Mouse (Mus musculus): ENCODE results near the gene Xrcc5.

Gene Xrcc5

DNA sequence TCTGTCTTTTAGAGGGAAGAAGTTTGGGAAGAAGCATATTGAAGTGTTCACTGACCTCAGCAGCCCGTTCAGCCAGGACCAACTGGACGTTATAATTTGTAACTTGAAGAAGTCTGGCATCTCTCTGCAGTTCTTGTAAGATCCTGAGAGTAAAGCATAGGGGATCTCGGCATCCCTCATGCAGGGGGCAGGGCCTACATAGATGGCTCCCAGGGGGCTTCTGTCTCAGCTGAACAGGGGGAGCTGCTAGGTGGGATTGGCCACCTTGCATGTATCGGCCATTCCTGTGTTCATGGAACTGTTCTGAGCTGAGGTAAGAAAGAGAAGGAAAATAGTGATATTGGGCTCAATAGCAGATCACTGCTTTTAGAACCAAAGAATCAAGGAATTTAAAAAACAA is 8.2 kb downstream of the Xrcc5 start:
- no peak for DNase-seq (ENCODE audit: low spot score)

- no peak for DNase-seq (ENCODE audit: low spot score)
Observed at GRCm38 (mm10) chr1:72316409-72316808, 9.2 kb downstream of the Xrcc5 start.

DNA sequence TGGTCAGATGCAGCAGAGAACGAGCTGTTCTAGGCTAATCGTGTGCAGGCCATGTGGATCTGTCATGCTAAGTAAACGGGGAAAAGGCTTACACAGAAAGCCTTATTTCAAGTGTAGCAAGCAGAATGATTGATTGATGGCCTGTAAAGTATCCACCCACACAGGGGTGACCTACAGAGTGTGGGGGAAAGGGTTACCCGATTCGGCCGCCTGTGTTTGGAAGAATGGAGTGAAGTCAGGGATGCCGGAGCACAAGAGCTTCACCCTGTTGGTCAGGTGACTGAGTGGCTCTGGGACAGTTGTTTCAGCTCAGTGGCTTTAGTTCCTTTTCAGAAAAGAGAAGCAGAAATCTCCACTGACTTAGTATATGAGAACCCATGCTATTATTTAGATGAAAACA is 9.7 kb downstream of the Xrcc5 start:
- DNase-seq (ENCODE audit: low spot score) = no peak

- DNase-seq (ENCODE audit: low spot score) = no peak
Observed at GRCm38 (mm10) chr1:72320759-72321158, 13.5 kb downstream of the Xrcc5 start.

DNA sequence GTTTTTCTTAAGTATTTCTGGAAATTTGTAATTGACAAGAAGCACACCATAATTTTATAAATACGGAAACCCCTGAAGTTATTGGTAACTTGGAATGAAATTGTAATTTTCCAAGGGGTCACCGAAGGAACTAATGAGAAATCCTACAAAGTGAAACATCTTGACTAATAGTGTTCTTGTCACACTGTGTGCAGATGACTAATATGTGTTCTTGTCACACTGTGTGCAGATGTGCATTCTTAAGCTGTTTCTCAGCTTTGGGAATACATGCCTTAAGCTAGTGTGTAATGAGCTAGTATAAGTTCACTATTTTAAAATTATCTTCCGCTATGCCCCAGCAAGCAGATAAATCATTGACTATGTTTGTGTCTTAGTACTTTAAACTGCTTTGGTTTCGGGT is 16.0 kb downstream of the Xrcc5 start:
- no peak for DNase-seq (ENCODE audit: low spot score)

DNA sequence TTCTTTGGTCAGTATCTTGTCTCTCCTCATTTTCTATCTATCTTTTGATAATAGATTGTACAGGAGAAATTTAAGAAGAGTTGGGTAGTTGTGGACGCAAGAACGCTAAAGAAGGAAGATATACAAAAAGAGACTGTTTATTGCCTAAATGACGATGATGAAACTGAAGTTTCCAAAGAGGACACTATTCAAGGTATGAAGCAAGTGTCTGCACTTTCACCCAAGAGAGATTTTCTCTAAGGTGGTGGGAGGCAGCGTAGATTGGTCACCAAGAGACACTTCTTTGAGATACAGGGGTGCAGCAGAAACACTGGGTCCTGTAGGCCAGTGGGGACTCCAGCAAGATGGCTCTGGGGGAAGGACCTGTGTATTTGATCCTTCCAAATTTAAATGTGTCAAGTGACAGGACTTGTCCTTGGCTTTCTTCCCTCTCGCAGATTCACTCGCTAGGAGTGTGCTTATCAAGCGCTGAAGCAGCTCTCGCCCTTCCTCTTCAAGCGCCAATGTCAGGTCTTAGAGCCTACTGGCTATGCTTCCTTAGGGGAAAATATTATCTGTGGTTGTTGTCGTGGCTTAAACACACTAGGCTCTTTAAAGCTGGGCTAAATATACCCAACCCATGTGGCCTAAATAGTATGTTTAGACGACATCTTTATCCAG is 19.1 kb downstream of the Xrcc5 start:
- DNase-seq (ENCODE audit: low spot score) = no peak

- no peak for DNase-seq (ENCODE audit: low spot score)
Observed at GRCm38 (mm10) chr1:72334807-72335206, 27.6 kb downstream of the Xrcc5 start.

DNA sequence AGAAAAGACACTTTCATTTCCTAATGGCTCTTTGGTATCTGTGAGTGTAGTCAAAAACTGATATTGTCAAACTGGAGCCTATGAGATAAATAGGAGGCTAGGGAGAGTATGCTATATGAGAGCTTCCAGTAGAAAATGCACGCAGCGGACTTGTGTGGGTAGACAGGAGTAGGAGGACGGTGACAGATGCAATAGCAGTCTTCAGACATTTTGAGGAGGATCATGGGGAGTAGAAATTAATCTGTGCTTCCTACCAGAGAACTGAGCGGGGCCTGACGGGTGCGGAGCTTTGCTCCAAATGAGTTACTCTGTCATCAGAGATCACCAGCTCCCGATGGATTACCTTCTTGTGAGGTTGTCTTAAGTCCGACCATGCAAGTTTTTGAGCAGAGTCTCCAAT is 29.6 kb downstream of the Xrcc5 start:
- no peak for DNase-seq (ENCODE audit: low spot score)

GRCm38 (mm10) chr1:72338341-72338740 is 31.1 kb downstream of the Xrcc5 start:
- DNase-seq (ENCODE audit: low spot score) = no peak

DNA sequence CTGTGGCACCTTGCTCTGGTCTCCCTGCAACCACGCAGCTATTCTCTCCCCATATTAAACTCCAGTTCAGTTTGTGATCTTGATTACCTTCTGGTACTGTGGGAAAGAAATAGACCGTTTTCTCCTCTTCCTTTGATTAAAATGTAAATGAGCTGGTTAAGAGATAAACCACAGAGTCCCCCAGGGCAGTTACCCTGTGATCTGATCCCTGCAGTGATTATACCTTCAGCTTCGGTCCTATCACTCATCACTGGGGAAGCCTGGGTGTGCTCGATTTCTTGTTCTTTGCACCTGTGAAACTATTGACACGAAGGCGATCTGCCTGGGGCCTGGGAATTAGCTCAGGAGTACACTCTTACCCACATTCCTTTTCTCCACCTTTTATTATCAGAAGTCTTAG is 40.7 kb downstream of the Xrcc5 start:
- no peak for DNase-seq (ENCODE audit: low spot score)

GRCm38 (mm10) chr1:72354856-72355255 is 47.6 kb downstream of the Xrcc5 start:
- no peak for DNase-seq (ENCODE audit: low spot score)

DNA sequence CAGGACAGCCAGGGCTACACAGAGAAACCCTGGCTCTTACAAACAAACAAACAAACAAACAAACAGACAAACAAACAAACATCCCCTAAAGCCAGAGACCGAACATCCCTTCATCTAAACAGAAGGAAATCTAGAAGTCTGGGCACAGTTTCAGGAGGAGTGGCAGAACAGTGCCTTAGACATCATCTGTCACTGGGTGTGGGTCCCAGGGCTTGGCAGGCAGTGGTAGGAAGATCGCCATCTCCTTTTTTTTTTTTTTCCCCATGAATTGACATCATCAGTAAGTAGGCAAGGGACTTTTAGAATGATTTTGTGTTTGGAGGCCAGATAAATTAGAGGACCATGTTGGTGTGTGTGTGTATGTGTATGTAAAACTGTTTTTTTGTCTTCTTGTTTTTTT is 51.0 kb downstream of the Xrcc5 start:
- no peak for DNase-seq (ENCODE audit: low spot score)

DNA sequence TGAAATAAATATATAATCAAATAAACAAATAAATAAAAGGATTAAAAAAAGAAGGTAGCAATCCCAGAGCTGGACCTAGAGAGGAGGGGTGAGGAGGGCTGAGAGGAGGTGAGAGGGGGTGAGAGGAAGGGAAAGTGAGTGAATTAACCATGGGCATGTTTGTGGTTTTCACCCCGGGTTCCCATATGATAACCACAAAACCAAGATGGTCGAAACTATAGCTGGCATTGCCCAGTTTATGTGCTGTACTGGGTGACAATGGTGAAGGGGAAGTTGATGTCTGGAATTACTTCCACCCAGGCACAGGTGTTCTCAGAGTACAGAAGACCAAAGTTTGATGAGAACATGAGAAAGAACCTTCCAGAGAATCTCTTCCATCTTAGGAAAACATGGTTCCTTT is 52.2 kb downstream of the Xrcc5 start:
- no peak for DNase-seq (ENCODE audit: low spot score)

- DNase-seq (ENCODE audit: low spot score) = no peak
Observed at GRCm38 (mm10) chr1:72360809-72361208, 53.6 kb downstream of the Xrcc5 start.

DNA sequence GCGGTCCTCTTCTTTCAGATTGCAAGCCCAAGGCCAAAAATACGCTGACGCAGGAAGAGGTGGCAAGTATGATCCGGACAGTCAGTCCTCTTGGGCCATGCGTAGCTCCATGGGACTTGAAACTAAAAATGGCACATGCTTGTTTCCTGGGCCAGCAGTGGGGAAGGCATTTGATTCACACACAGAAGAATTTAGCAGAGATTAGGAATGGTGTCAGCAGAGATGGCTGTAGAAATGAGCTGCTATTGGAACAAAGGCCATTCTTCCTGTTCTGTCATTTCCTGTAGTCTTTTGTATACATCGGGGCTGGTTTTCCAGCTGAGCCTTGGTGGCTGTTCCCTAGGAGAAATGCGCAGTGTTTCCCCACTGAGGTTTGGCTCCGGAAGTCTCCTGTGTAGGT is 57.4 kb downstream of the Xrcc5 start:
- DNase-seq (ENCODE audit: low spot score) = no peak

GRCm38 (mm10) chr1:72372512-72372911 is 65.3 kb downstream of the Xrcc5 start:
- no peak for DNase-seq (ENCODE audit: low spot score)

- no peak for DNase-seq (ENCODE audit: low spot score)
Observed at GRCm38 (mm10) chr1:72372913-72373312, 65.7 kb downstream of the Xrcc5 start.

GRCm38 (mm10) chr1:72373648-72374047 is 66.4 kb downstream of the Xrcc5 start:
- DNase-seq (ENCODE audit: low spot score) = no peak

DNA sequence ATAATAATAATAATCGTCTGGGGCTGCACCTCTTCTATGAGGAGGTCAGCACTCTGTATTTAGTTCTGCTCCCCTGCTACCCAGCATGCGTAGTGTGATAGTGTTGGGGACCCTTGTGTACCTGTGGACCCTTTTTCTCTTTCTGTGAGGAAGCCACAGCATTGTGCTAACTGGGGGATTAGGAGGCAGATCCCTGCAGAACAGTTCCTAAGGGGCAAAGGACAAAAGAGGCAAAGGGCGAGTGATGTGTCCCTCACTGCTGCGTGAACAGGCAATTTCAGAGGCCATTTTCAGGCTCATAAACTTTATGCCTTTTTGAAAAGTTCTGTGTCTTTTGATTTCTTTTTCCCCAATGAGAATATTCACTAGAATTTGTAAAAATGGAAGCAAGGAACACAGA is 66.8 kb downstream of the Xrcc5 start:
- DNase-seq (ENCODE audit: low spot score) = no peak

DNA sequence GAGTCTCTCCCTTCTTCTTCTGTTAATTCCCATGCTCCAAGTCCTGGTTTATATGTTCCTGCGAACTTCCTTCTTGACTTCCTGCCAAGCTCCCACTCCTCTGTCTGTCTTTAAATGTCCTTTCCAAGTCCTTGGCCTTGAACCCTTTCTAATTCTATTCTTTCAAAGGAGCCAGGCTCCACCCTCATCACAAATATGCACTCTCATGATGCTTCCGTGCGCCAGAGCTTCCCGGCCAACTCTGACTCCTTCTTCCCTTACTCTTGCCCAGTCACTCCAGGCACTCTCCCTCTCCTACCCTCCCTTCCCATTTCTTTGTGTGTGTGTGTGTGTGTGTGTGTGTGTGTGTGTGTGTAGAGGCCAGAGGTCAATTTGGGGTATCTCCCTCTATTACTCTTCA is 70.9 kb downstream of the Xrcc5 start:
- no peak for DNase-seq (ENCODE audit: low spot score)

GRCm38 (mm10) chr1:72379752-72380353 is 72.6 kb downstream of the Xrcc5 start:
- no peak for DNase-seq (ENCODE audit: low spot score)

- DNase-seq (ENCODE audit: low spot score) = no peak
Observed at GRCm38 (mm10) chr1:72380544-72380943, 73.3 kb downstream of the Xrcc5 start.

DNA sequence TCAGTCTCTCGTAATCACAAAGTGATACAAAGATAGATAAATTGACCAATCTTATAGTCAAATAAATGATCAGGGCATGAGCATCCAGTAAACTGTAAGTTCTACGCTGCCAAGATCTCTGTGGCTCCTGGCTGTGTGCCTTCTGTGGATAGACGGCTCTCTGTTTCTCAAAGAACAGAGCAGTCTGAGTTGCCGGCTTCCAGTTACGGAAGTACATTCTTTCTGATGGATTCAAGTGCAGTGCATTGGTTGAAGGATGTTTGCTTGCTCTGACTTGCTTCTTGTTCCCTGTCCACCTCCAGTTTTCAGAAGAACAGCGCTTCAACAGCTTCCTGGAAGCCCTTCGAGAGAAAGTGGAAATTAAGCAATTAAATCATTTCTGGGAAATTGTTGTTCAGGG is 75.8 kb downstream of the Xrcc5 start:
- no peak for DNase-seq (ENCODE audit: low spot score)

DNA sequence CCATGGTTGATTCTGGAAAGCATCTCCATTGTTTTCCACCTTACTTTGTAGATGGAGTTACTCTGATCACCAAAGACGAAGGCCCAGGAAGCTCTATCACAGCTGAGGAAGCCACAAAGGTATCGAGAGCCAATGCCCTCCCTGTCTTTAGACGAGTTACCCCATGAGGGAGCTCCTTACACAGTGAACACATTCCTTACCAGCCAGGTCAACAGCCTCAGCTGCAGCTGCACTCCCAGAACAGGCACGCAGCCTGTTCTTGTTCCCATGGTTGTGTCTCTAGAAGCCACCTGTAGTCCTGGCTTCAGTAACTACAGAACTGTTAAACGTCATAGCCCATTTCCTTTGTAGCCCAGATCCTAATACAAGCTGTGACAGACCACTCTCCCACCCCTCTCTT is 76.4 kb downstream of the Xrcc5 start:
- DNase-seq (ENCODE audit: low spot score) = no peak
